Mouse (Mus musculus): ENCODE results near the gene Gata3.

- TF ChIP-seq CTCF (IDR thresholded peaks at IDR 0.05; ENCODE audit: low read depth) = no peak
- no peak for TF ChIP-seq EP300 (IDR thresholded peaks at IDR 0.05; ENCODE audit: low read depth)
These were observed 14.6 kb downstream of the Gata3 start for GRCm38 (mm10) chr2:9875220-9875619.
